Mouse (Mus musculus) layer of hippocampus, adult 8-10 months (tissue): ENCODE data around the gene Wdr18. TPM values are rescaled to one million over a fixed set of nuclear protein-coding genes. Genes with fewer than 3 reads are reported as not detected.

Experiments
- total RNA-seq, 4 experiments: library from RNA; stranded (reverse); gene quantifications; 2 replicates each; pipeline ENCODE4 v1.2.4; 2022

Gene Wdr18
- total RNA-seq, 4 experiments from 2014 or later = 42.9 to 50.8 (median 48.6) TPM

Other genes starting within 250 kb of the Wdr18 start
- gene Hcn2, start 243.5 kb upstream of the Wdr18 start, total RNA-seq = 100 to 1,000 TPM; 120 to 128 (median 121) TPM
- 10 to 100 TPM; 44.5 to 58.2 (median 51.3) TPM for gene Polrmt, start 213.6 kb upstream of the Wdr18 start, total RNA-seq
- gene Fgf22, start 205.1 kb upstream of the Wdr18 start, total RNA-seq = 1 to 10 TPM; 1.7 to 4.6 (median 2.4) TPM
- 10 to 100 TPM; 72.4 to 82.9 (median 75.8) TPM for gene Rnf126, start 193.2 kb upstream of the Wdr18 start, total RNA-seq
- gene Fstl3, start 182.9 kb upstream of the Wdr18 start, total RNA-seq = 1 to 10 TPM; 2.2 to 2.9 (median 2.4) TPM
- gene Prss57, start 169.2 kb upstream of the Wdr18 start, total RNA-seq = under 1 TPM in 3 of 4 experiments, not detected in 1; 0.43 to 0.83 (median 0.50) TPM
- 100 to 1,000 TPM; 244 to 264 (median 260) TPM for gene Palm, start 166.6 kb upstream of the Wdr18 start, total RNA-seq
- gene Misp, start 139.2 kb upstream of the Wdr18 start, total RNA-seq = 1 to 10 TPM in 2 of 4 experiments, not detected in 2; 1.6 to 1.9 TPM
- 10 to 100 TPM; 67.7 to 76.4 (median 73.7) TPM for gene Ptbp1, start 105.7 kb upstream of the Wdr18 start, total RNA-seq
- 1 to 10 TPM; 1.2 to 2.3 (median 1.5) TPM for gene Prtn3, start 85.7 kb upstream of the Wdr18 start, total RNA-seq
- gene Plppr3, start 85.5 kb upstream of the Wdr18 start, total RNA-seq = 10 to 100 TPM; 34.6 to 41.0 (median 38.0) TPM
- not detected for gene Elane, start 73.9 kb upstream of the Wdr18 start, total RNA-seq
- gene Cfd, start 69.3 kb upstream of the Wdr18 start, total RNA-seq = under 1 TPM in 1 of 4 experiments, not detected in 3; 0.39 TPM
- gene Med16, start 51.2 kb upstream of the Wdr18 start, total RNA-seq = 10 to 100 TPM; 50.4 to 61.2 (median 57.1) TPM
- not detected for gene Gm26602, start 49.3 kb upstream of the Wdr18 start, total RNA-seq
- gene Kiss1r, start 43.2 kb upstream of the Wdr18 start, total RNA-seq = 1 to 10 TPM; 6.3 to 8.3 (median 7.6) TPM
- 100 to 1,000 TPM; 340 to 392 (median 347) TPM for gene R3hdm4, start 38.9 kb upstream of the Wdr18 start, total RNA-seq
- 10 to 100 TPM in 1 of 4 experiments, 1 to 10 TPM in 3; 6.6 to 11.8 (median 7.5) TPM for gene Arid3a, start 33.1 kb upstream of the Wdr18 start, total RNA-seq
- under 1 TPM in 2 of 4 experiments, not detected in 2; 0.19 to 0.20 TPM for gene Grin3b, start 10.6 kb downstream of the Wdr18 start, total RNA-seq
- 100 to 1,000 TPM; 111 to 119 (median 116) TPM for gene Tmem259, start 24.2 kb downstream of the Wdr18 start, total RNA-seq
- 1 to 10 TPM; 5.3 to 9.8 (median 6.6) TPM for gene Cnn2, start 28.4 kb downstream of the Wdr18 start, total RNA-seq
- 10 to 100 TPM; 12.4 to 13.6 (median 13.3) TPM for gene Abca7, start 36.3 kb downstream of the Wdr18 start, total RNA-seq
- gene Arhgap45, start 56.5 kb downstream of the Wdr18 start, total RNA-seq = 10 to 100 TPM in 2 of 4 experiments, 1 to 10 TPM in 2; 2.8 to 14.1 (median 8.2) TPM
- gene Polr2e, start 79.6 kb downstream of the Wdr18 start, total RNA-seq = 10 to 100 TPM; 64.2 to 86.7 (median 75.4) TPM
- gene Gpx4, start 87.0 kb downstream of the Wdr18 start, total RNA-seq = 100 to 1,000 TPM; 433 to 528 (median 468) TPM
- gene Sbno2, start 145.4 kb downstream of the Wdr18 start, total RNA-seq = 10 to 100 TPM; 19.9 to 52.8 (median 29.8) TPM
- 100 to 1,000 TPM in 1 of 4 experiments, 10 to 100 TPM in 3; 94.2 to 111 (median 96.5) TPM for gene Stk11, start 155.7 kb downstream of the Wdr18 start, total RNA-seq
- 100 to 1,000 TPM; 315 to 328 (median 323) TPM for gene Atp5d, start 178.5 kb downstream of the Wdr18 start, total RNA-seq
- gene Cbarp, start 180.7 kb downstream of the Wdr18 start, total RNA-seq = 100 to 1,000 TPM; 295 to 345 (median 308) TPM
- 10 to 100 TPM; 47.2 to 63.6 (median 58.0) TPM for gene Midn, start 188.1 kb downstream of the Wdr18 start, total RNA-seq
- gene Cirbp, start 205.8 kb downstream of the Wdr18 start, total RNA-seq = 100 to 1,000 TPM in 2 of 4 experiments, 10 to 100 TPM in 2; 75.7 to 148 (median 96.4) TPM
- gene 1600002K03Rik, start 212.8 kb downstream of the Wdr18 start, total RNA-seq = 1 to 10 TPM; 1.8 to 9.0 (median 6.2) TPM
- gene Efna2, start 219.3 kb downstream of the Wdr18 start, total RNA-seq = 1 to 10 TPM; 7.4 to 8.3 (median 7.9) TPM